ENCODE assay signal across 24 mouse cellular contexts in the genomic region with DNA sequence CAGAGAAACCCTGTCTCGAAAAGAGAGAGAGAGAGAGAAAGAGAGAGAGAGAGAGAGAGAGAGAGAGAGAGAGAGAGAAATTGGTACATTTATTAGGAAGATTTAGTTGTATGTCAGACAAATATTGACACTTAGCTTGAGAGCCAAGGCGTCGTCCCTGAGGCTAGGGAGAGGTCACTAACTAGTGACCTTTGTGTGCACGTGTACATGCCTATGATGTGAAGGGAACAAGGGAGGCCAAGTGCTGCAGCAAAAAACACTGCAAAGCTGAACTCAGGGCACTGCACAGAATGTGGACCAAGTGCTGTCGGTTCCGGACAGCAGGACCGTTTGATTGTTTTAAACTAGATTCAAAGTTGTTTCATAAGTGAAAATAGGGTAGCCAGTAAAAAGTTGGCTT.
"Had no signal": no experiment of that assay in that cellular context is flagged by ENCODE, and none has a peak within 500 bp of the region (broad histone marks: within the 10 kb centered on the region; RNA-seq: fewer than 3 reads in every experiment).

No protein-coding gene starts in this region.

- DNase-seq: gastrocnemius, adult 2 months; gastrocnemius, postnatal 10 days; gastrocnemius, postnatal 25 days; heart, adult 2 months; heart, postnatal 4 days; kidney, adult 18-20 months; kidney, adult 8-10 months; kidney, postnatal 10 days; kidney, postnatal 25 days; kidney, postnatal 4 days; liver, embryonic 13.5 days had no signal

- H3K36me3 ChIP-seq: heart, embryonic 15.5 days; intestine, embryonic 15.5 days had no signal

- H3K27me3 ChIP-seq: heart, embryonic 13.5 days; heart, embryonic 15.5 days; hindbrain, embryonic 12.5 days; intestine, embryonic 15.5 days; limb, embryonic 12.5 days; liver, embryonic 13.5 days had no signal

- H3K9me3 ChIP-seq: heart, embryonic 13.5 days; heart, embryonic 15.5 days; hindbrain, embryonic 10.5 days; hindbrain, embryonic 12.5 days; intestine, embryonic 15.5 days; limb, embryonic 10.5 days; limb, embryonic 12.5 days; liver, embryonic 13.5 days had no signal

- H3K4me1 ChIP-seq: heart, embryonic 15.5 days; hindbrain, embryonic 10.5 days; hindbrain, embryonic 12.5 days; intestine, embryonic 15.5 days; limb, embryonic 12.5 days had no signal

- H3K27ac ChIP-seq: gastrocnemius, adult 2 months; heart, adult 2 months; heart, embryonic 13.5 days; heart, embryonic 15.5 days; hindbrain, embryonic 10.5 days; hindbrain, embryonic 12.5 days; hindbrain, embryonic 14.5 days; intestine, embryonic 15.5 days; layer of hippocampus, adult 2 months; left cerebral cortex, adult 2 months; limb, embryonic 10.5 days; limb, embryonic 12.5 days; liver, embryonic 13.5 days had no signal

- H3K9ac ChIP-seq: heart, embryonic 13.5 days; heart, embryonic 15.5 days; hindbrain, embryonic 12.5 days; hindbrain, embryonic 14.5 days; intestine, embryonic 15.5 days; limb, embryonic 12.5 days; liver, embryonic 13.5 days had no signal

- H3K4me3 ChIP-seq: gastrocnemius, adult 2 months; heart, adult 2 months; heart, embryonic 13.5 days; heart, embryonic 15.5 days; hindbrain, embryonic 10.5 days; hindbrain, embryonic 12.5 days; intestine, embryonic 15.5 days; layer of hippocampus, adult 2 months; left cerebral cortex, adult 2 months; limb, embryonic 10.5 days; limb, embryonic 12.5 days; liver, embryonic 13.5 days had no signal

- H3K4me2 ChIP-seq: heart, embryonic 13.5 days; heart, embryonic 15.5 days; hindbrain, embryonic 12.5 days; hindbrain, embryonic 14.5 days; intestine, embryonic 15.5 days; limb, embryonic 12.5 days; liver, embryonic 13.5 days had no signal

- ATAC-seq: hindbrain, embryonic 16.5 days; inflammation-experienced regulatory T-cells, adult 6 months; intestine, embryonic 15.5 days; intestine, postnatal 0 days had no signal
